Mouse (Mus musculus) kidney, adult 2 months (tissue): ENCODE results near the gene Sco2.

Source experiments
- CTCF ChIP-seq: fragments of 200-500 bp; conservative IDR thresholded peaks from 2 replicates; pipeline ENCODE4 v1.5.1; 2011; ENCODE audit warnings: low read depth, mild to moderate bottlenecking, control low read depth, low read length, moderate library complexity, mixed read lengths; ENCODE audit not compliant: insufficient read depth, insufficient read length
- POLR2A ChIP-seq: fragments of 200-500 bp; IDR thresholded peaks from one replicate; pipeline ENCODE4 v1.6.1; 2011; ENCODE audit warnings: low read depth, low read length, control low read depth

DNA sequence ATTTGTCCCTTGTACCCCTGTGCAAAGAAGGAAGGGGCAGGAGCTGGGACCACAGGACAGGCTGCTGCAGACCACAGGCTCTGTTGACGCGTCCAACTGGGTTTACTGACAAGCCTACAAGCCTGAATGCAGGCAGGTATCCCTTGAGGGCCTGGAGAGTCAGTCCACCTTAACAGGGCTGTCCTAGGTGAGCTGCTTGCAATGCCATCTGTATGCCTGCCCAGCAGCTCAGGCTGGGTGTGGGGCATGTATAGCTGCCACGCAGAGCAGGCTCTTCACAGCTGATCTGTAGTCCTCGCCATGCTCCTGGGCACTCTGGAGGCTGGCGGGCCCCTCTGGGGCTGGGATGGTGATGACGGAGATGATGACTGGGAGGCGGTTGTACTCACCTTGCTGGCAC, 11.0 kb upstream of the Sco2 start, which contains the start of gene Klhdc7b:
- no peak for TF ChIP-seq POLR2A
- TF ChIP-seq CTCF: no peak
